Mouse (Mus musculus) gastrocnemius, adult 2 months (tissue): Measurements from ENCODE around the gene Hes6. TPM values are rescaled to one million over a fixed set of nuclear protein-coding genes. Genes with fewer than 3 reads are reported as not detected.
A peak's percentile ranks its signal among the peaks of the same experiment; 100 is the strongest.

Source experiments
- DNase-seq: peaks from one replicate; pipeline ENCODE4 v3.0.0; 2022
- H3K27ac ChIP-seq: fragments of 200-600 bp; 2 replicates; pipeline ENCODE4 v1.8.1; 2022; ENCODE audit warnings: mild to moderate bottlenecking
- H3K4me3 ChIP-seq: fragments of 200-600 bp; 2 replicates; pipeline ENCODE4 v1.8.1; 2022; ENCODE audit warnings: mild to moderate bottlenecking, moderate library complexity
- CTCF ChIP-seq: fragments of 200-600 bp; IDR thresholded peaks from 2 replicates; pipeline ENCODE4 v1.8.1; 2022; ENCODE audit warnings: antibody characterized with exemption, mild to moderate bottlenecking, moderate library complexity
- intact Hi-C: fragments of 180-260 bp; cut with DNase I; formaldehyde crosslinking; loops from one replicate; pipeline ENCODE4 v1.15.1; 2025
- total RNA-seq, 2 experiments: library from RNA; stranded (reverse); gene quantifications; 2 replicates each; pipeline ENCODE4 v1.2.3; 2021

Gene Hes6
- total RNA-seq, 2 experiments from 2014 or later = 4.4 to 7.9 TPM

GRCm38 (mm10) chr1:91413030-91413506 lies 770 bp downstream of the Hes6 start:
- H3K27ac ChIP-seq = peak overlapping the region; percentile 83
- peak overlapping the region; percentile 95 for H3K4me3 ChIP-seq
- DNase-seq = peak; percentile 97
- intact Hi-C loops = no loop called here
- no peak for TF ChIP-seq CTCF

DNA sequence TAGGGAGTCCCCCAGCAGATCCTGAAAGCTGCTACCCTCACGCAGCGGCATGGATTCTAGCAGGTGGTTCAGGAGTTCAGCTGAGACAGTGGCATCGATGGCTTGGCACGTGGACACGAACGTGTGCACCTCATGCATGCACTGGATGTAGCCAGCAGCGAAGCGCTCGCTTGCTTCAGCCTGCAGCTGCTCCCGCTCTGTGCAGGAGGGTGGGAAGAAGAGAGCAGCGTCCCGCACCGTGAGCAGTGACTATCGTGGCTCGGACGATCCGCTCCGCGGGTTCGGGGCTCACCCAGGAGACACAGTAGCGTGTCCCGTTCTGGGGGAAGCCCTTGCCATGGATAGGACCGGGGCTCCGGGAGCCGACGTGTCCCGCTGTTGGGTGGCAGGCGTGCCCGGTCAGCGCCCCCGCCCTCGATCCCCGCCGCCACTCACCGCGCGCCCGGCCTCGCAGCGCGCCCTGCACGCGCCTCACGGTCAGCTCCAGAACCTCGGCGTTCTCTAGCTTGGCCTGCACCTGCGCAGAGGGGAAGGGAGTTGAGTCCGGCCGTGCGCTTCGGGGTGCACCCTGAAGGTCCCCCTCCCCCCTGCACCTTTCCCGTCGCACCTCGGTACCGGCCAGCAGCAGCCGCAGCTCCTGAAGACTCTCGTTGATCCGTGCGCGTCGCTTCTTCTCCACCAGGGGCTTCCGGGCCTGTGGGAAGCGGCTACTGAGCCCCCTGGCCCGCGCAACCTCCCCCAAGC lies 1.4 kb downstream of the Hes6 start:
- TF ChIP-seq CTCF = no peak
- Histone ChIP-seq H3K4me3 (peak overlapping the region; percentile 95), H3K27ac (peak overlapping the region; percentile 83)
- peak; percentile 51 for DNase-seq
- intact Hi-C loops = no loop called here

DNA sequence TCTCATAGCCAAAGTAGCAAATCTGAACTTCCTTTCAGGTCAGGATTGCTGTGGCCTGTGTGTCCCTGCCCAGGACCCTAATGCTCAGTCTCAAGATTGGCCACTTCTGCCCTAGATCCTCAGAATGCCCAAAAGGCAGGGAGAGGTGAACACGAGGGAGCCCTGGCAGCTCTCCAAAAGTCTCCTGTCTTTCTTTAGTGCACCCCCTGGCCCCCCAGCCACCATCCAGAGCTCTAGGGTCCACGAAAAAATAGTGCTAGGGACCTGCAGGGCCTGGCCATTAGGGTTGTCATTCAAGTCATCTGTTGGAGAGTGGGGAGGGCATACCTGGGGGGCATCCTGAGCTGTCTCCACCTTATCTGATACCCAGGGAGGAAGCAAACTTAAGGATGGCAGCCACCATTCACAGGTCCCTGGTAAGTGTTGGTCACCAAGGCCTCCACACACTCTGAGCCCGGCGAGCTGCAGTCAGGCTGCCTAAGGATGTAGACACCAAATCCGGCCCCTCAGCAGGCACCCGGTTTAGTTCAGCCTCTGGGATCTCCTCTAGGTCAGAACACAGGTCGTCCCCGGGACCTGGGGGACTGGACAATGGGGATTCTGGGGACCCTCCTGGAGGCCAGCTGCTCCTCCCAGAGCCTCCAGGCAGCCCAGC lies 2.1 kb downstream of the Hes6 start:
- Histone ChIP-seq H3K27ac (no peak overlapping the region), H3K4me3 (no peak overlapping the region)
- DNase-seq = no peak
- no peak for TF ChIP-seq CTCF
- intact Hi-C loops = no loop called here

DNA sequence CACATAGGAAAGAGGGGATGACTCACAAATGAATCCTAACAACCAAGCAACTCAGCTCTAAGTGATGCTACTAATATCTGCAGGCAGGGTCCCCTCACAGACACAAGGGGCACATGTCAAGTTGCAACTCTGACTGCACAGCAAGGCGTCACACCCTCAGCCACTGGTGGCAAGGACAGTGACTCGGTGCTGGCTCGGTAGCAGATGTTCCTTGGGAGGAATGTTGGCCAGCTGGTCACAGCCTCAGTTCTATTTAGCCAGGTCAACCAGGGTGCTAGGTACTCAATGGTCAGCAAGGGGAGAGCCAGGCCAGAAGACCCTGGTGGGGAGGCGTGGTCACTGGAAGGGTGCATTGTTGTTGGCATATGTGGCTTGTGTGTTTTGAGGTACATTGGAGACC lies 6.0 kb downstream of the Hes6 start:
- DNase-seq = peak; percentile 52
- intact Hi-C loops = no loop called here
- Histone ChIP-seq H3K4me3 (no peak overlapping the region), H3K27ac (no peak overlapping the region)
- TF ChIP-seq CTCF = no peak

- intact Hi-C loops = no loop called here
- peak; percentile 91 for DNase-seq
- no peak for TF ChIP-seq CTCF
- Histone ChIP-seq H3K27ac (peak overlapping the region; percentile 70), H3K4me3 (peak overlapping the region; percentile 46)
Observed at GRCm38 (mm10) chr1:91405406-91406169, 8.2 kb downstream of the Hes6 start.

DNA sequence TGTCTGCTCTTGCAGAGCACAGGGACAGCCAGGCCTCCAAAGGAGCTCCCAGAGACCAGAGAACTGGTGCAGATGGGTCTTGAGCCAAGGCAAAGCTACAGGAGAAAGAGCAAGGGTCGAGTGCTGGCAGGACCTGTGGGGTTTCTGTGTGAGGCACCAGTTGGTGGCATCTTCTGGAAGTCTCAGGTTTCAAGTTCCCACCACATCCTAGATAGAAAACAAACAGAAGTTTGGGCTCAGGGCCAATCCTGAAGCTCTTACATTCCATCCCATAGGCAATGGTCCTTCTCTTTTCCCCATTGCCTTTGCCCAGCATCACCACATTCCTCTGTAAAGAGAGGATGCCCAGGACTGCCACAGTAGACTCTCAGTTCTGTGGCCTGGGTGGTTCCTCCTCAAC lies 8.9 kb downstream of the Hes6 start:
- intact Hi-C loops = no loop called here
- H3K4me3 ChIP-seq = no peak overlapping the region
- no peak overlapping the region for H3K27ac ChIP-seq
- TF ChIP-seq CTCF = no peak
- DNase-seq = no peak

- H3K27ac ChIP-seq = peak within 1 kb of the TSS; percentile 97
- intact Hi-C loops = no loop called here
- H3K4me3 ChIP-seq = peak within 1 kb of the TSS; percentile 92
- no peak for TF ChIP-seq CTCF
- DNase-seq = peak; percentile 91
Observed at GRCm38 (mm10) chr1:91398260-91399062, 15.4 kb downstream of the Hes6 start, which contains the start of gene Ilkap. Ilkap (minus strand) TSS chr1:91398815.

- peak overlapping the region; percentile 92 for H3K4me3 ChIP-seq
- no peak for DNase-seq
- intact Hi-C loops = no loop called here
- no peak for TF ChIP-seq CTCF
- H3K27ac ChIP-seq = peak overlapping the region; percentile 97
Observed at GRCm38 (mm10) chr1:91397927-91398259, 15.9 kb downstream of the Hes6 start.

DNA sequence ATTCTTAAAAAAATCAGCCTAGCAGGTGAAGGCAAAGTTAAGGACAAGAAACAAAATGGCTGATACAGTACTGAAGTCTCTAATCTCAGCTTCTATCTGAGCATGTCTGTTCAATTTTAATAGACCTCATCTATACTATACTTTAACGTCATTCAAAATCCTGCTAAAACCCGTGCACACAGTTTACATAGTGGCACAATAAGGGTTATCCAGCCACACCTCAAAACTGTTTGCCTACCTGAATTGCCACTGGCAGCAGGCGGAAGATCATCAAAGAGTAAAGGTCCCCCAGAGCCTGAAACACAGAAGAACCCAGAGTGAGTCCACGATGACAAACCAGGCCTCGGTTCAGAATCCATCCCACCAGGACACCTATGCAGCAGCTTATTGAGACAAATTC lies 23.5 kb downstream of the Hes6 start:
- no peak for TF ChIP-seq CTCF
- no peak overlapping the region for H3K4me3 ChIP-seq
- no peak overlapping the region for H3K27ac ChIP-seq
- intact Hi-C loops = no loop called here
- DNase-seq = no peak

- DNase-seq = no peak
- no peak overlapping the region for H3K27ac ChIP-seq
- intact Hi-C loops = loop anchor here (10.0 kb wide), 1 partner anchor 126 kb away; the partner anchor contains the start of gene Ube2f
- TF ChIP-seq CTCF = no peak
- H3K4me3 ChIP-seq = no peak overlapping the region
Observed at GRCm38 (mm10) chr1:91381091-91381471, 32.8 kb downstream of the Hes6 start.

DNA sequence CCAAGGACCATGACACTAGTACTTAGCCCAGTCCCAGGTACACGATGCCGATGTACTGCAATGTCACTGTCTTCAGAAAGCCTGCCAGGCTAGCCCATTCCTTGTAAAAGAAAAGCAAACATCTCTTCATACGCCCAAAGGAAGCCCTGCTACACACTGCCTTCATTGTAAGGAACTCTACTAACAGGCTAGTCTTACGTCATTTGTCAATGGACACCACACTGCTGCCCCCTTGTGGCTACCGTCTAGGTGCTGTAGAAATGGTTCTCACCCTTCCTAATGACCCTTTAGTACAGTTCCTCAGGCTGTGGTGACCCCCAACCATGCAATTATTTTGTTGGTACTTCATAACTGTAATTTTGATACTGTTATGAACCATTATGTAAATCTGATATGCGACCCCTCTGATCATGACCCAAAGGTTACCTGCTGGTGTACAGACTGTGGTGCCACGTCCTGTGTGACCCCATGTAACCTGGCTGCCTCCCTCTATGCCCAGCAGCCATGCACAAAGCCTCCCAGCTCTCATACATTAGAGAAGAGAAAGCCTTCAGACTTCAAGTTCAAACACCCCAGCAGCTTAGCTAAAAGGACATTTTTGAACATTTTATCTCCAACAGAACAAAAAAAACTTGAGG lies 33.3 kb downstream of the Hes6 start:
- H3K4me3 ChIP-seq = no peak overlapping the region
- intact Hi-C loops = loop anchor here (1.0 to 10.0 kb wide), 2 partner anchors 33 to 126 kb away; partner anchors contain the start of gene Ube2f
- peak; percentile 85 for TF ChIP-seq CTCF
- DNase-seq = peak; percentile 85
- peak overlapping the region; percentile 6; the same call in 1 of the 2 replicates for H3K27ac ChIP-seq

- TF ChIP-seq CTCF = no peak
- H3K27ac ChIP-seq = peak overlapping the region; percentile 56
- intact Hi-C loops = no loop called here
- DNase-seq = peak; percentile 42
- no peak overlapping the region for H3K4me3 ChIP-seq
Observed at GRCm38 (mm10) chr1:91373414-91373835, 40.4 kb downstream of the Hes6 start.
